Mouse (Mus musculus) kidney, postnatal 10 days (tissue): ENCODE results near the gene Mettl27.
"Not testable (repeated sequence)": the region's sequence is repeated elsewhere in the genome, so short reads cannot be mapped to it uniquely, and the experiment has no call there.

Experiments
- DNase-seq: peaks from one replicate; pipeline ENCODE4 v3.0.0; 2021; ENCODE audit warnings: mixed read lengths

The Mettl27 gene

GRCm38 (mm10) chr5:134921106-134921505 lies 11.1 kb upstream of the Mettl27 start:
- no peak for DNase-seq

- no peak for DNase-seq
Observed at GRCm38 (mm10) chr5:134923141-134923540, 9.0 kb upstream of the Mettl27 start.

DNA sequence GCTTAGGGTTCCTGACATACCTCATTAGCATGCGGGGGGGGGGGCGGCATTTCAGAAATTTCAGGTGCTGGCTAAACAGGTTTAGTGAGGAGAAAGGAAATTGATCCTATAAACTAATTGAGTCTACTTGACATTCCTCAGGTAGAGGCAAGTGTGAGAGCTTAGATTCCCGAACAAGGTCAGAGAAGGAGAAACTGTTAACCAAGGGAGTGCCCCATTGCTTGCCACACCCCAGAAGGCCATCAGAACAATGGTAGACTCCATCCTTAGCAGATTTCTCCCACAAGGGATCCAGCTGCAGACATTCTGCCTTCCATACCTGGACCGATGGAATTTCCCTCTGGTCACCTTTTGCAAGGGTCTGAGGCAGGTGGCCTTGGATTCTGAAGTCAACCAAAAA lies 5.4 kb upstream of the Mettl27 start:
- DNase-seq = no peak

- no peak for DNase-seq
Observed at GRCm38 (mm10) chr5:134929988-134930387, 2.2 kb upstream of the Mettl27 start.

DNA sequence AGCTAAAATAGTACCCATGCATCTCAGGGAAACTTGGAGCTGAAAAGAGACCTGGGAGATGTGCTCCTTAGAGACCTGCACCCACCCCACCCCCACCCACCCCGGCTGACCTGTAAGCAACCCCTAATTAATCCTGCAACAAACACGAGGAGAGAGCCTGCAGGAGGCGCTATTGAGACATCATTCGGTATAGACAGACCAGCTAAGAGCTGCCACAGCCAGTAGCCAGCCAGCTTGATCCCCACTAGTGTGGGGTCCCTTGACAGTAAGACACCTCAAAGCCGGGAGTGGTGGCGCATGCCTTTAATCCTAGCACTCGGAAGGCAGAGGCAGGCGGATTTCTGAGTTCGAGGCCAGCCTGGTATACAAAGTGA lies 722 bp downstream of the Mettl27 start:
- peak; percentile 77 for DNase-seq

DNA sequence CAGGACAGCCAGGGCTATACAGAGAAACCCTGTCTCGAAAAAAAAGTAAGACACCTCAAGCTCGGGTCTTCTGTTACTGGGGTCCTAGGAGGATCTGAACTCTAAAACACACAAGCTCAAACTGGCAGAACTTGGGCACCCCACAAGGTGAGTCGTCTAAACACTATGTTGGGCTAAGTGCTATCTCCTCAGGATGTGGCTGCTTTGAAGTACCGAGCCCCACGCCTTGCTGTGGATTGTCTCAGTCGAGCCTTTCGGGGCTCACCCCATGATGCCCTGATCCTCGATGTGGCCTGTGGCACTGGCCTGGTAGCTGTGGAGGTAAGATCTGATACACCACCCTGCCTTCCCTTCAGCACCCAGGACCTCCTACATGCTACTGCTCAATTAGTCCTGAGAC lies 1.1 kb downstream of the Mettl27 start:
- no peak for DNase-seq

DNA sequence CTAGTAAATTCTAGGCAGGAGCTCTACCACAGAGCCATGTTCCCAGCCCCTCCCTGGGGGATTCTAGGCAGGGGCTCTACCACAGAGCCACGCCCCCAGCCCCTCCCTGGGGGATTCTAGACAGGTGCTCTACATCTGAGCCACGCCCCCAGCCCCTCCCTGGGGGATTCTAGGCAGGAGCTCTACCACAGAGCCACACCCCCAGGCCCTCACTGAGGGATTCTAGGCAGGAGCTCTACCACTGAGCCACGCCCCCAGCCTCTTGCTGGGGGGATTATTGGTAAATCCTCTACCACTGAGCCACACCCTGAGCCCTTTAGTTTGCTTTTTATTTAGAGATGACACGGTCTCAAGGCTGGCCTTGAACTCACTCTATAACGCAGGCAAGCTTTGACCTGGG lies 1.5 kb downstream of the Mettl27 start:
- not testable (repeated sequence) for DNase-seq

GRCm38 (mm10) chr5:134934666-134935065 lies 2.5 kb downstream of the Mettl27 start:
- no peak for DNase-seq

DNA sequence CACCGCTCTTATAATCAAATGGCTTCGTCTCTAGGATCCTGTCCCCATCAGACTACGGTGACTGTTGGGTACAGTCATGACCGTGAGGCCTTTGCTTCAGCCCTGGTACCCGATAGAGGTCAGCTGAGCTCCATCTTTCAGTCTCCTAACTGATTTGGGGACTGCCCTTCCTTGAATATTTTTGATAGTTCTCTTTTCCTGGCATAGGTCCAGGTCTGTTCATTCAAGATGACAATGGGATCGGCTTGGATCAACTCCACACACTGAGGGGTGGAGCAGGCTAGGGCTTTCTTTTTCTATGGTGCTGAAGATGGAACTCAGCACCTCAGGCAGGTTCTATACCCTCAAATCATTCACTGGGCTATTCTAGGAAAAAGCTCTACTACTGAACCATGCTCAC lies 3.9 kb downstream of the Mettl27 start:
- DNase-seq = no peak

DNA sequence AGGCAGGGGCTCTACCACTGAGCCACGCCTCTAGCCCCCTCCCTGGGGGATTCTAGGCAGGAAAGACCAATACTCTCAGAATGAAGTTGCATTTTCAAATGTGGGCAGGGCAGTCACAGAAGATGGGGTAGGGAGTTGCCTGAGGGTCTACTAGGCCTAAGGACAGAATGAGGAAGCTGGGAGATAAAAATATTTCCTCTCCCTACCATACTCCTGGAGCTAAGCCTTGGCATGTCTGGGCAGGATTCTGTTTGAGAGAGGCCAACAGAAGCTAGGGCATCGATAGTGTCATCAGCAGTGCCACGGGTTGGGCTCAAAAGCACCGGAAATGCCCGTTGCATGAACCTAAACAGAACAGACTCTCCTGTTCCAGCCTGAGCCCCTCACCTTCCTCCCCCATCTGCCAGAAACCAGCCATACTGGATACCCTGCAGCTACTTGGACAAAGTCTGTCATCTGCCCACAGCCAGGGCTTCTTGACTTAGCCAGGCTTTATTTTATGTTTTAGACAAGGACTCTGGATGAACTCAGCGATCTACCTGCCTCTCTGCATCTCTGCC lies 4.5 kb downstream of the Mettl27 start:
- DNase-seq = no peak

DNA sequence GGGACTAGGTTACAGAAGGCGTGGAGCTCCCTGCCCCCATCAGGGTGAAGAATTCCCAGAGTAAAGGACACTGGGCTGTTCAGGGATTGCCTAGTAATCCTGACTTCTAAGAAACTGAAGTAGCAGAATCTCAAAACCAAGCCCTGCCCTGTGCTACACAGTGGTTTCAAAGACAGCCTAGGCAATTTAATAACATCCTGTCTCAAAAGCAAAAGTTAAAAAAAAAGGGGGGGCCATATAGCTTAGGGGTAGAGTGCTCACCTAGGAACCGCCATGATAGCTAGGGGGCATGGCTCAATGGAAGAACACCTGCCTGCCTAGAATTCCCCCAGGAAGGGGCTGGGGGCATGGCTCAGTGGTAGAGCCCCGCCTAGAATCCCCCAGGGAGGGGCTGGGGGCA lies 6.9 kb downstream of the Mettl27 start:
- DNase-seq = no peak

GRCm38 (mm10) chr5:134939554-134939953 lies 7.4 kb downstream of the Mettl27 start:
- DNase-seq = not testable (repeated sequence)

GRCm38 (mm10) chr5:134941472-134942209 lies 9.5 kb downstream of the Mettl27 start:
- peak; percentile 42 for DNase-seq

GRCm38 (mm10) chr5:134942740-134943139 lies 10.6 kb downstream of the Mettl27 start:
- DNase-seq = no peak

DNA sequence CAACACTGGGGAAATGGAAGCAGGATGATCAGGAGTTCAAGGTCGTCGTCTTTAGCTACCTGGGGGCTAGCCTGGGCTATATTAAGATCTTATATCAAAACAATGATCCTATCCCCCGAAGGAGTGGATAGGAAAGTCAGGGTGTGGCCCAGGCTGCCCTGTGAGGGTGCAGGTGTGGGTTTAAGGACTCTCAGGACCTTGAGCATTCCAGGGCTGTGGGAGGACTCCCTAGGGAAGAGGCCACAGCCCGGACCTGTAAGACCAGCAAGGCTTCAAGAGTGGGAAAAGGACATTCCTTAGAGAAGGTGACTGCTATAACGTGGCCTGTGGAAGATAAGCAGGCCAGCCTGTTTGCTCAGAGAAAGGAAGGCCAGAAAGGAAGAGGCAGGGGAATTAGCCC lies 12.0 kb downstream of the Mettl27 start:
- no peak for DNase-seq

GRCm38 (mm10) chr5:134945266-134945959 lies 13.2 kb downstream of the Mettl27 start:
- DNase-seq = no peak

- no peak for DNase-seq
Observed at GRCm38 (mm10) chr5:134946063-134946856, 14.1 kb downstream of the Mettl27 start.

DNA sequence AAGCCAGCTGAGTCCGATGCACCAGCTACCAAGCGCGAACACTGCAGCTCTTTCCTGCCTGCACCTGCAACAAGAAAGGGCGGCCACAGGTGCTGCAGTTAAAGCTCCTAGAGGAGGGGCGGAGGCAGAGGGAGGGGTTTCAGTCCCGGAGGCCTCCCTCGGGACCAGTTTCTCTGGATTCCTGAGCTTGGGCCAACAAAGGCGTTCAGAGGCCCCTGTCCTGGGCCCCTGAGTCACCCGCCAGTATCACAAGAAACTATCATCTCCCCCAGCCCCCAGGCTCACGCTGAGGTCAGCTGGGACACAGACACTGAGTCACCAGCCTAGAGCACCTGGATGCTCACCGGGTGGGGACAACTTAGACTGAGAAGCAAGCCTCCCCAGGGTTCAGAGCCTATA lies 14.7 kb downstream of the Mettl27 start, which contains the start of gene Cldn4:
Gene Cldn4, minus strand, starts transcription at position 78 of the 399 bp plus-strand sequence.
- DNase-seq = peak; percentile 70

DNA sequence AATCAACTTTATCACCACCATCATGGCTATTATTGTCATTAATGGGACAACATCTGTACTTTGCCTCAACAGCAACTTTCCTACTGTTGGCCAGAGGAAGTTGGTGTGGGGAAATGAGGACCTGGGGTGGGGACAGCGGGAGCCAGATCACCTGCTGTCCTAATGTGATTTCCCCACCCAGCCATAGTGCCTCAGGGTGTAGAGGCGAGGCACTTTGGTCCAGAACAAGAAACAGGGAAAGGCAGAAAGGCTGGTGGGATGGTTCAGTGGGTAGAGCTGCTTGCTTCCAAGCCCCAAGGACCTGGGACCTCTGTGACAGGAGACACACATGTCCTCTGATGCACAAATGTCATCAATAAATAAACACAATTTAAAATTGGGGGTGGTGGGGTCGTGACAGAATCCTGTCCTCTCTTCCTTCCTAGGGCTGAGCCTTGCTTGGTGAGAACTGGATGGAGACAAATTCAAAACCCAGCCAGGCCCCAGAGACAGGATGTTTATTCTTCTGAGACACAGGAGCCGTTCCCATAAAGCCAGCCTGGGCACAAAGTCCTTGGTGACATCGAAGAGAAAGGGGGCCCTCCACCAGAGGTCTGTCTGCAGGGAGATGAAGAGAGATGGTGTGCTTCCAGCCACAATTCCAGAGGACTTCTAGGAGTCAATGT lies 15.4 kb downstream of the Mettl27 start:
- DNase-seq = no peak

DNA sequence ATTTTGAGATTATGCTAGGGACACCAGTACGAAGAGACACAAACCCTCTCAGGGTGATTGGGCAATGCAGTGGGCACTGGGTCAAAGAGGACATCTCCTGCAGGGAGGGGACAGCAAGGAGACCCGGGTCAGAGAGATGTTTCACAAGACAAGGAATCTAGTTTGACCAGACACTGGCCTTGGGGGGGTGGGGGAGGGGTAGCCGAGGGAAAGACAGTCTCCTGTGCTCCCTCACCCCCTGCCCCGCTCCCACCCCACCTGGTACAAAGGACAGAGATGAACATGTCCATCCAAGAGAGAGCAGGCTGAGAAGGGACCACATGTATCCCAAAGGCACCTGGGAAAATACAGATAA lies 15.9 kb downstream of the Mettl27 start:
- no peak for DNase-seq

DNA sequence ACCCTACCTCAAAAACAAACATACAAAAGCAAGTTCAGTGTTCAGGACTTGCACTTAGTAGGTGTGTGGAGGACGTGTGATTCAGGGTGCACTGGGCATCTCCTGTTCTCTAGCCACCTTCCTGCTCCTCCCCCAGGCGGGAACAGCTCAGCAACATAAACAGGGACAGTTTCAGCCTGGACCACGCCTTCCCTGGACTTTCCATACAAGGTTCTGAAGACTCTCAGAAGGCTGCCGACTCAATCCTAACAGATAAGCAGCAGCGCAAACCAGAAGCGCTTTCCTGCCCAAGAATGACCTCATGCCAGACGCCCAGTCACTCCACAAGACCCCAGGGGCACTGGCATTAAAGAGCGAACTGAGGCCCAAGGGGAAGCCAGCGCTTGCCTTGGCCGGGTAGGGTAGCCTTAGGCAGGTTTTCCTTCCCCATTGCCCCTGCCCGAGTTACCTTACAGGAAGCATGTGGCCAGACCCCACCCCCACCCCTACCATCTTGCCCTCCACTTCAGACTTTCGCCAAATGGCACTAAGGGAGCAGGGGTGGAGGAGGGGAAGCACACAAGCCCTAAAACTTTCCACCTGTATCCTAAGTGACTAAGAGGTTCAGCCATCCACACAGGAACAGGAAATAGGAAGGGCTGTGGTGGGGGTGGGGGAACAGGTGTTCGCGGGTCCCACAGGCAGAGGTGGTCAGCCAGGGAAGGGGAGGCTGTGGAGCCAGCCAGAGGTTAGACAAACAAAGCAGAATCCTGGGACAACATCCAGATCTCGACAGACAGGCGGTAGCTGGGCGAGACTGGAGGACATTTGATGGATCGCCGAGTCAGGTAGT lies 19.1 kb downstream of the Mettl27 start:
- peak; percentile 51 for DNase-seq

GRCm38 (mm10) chr5:134955491-134955890 lies 23.3 kb downstream of the Mettl27 start:
- DNase-seq = no peak
